Mouse (Mus musculus): ENCODE data around the gene Polh. TPM values are rescaled to one million over a fixed set of nuclear protein-coding genes. Genes with fewer than 3 reads are reported as not detected.

Gene Polh
- polyA plus RNA-seq, 1 experiment from 2014 or later = 19.2 TPM

DNA sequence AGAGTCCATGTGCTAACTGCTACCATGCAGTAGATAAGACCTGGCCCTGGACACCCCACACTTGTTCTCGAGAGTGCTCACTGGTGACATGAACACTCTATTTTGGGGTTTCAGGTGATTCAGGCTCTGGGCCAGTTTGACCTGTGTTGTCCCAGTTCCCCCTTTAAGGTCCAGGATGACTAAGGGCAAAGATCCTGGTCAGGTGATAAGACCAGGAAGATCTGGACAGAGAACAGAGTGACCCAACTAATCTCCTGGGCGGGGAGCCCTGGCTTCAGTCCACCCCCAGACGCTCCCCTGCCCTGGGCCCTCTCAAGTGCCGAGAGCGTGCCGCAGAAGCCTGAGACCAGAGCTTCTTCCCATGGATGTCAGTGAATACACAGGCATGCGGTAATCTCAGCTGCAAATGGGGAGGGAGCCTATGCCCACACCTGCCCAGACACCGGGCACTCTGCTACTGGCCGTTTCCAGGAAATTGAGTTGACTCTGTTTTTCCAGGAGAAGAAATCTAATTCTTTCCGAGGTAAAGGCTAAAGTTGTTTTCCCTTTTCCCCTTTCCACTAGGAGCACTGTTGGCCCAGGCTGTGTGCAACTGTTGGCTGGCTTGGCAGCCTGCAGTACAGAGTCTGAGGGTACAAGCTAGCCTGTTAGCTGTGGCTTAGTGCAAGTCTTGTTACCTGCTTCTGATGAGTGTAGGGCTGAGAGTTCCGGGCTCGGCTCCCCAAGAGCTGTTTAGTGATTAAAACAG, 78.3 kb downstream of the Polh start:
- no peak overlapping the region for H3K9ac ChIP-seq
- H3K4me2 ChIP-seq (replicated peaks) = no peak overlapping the region
- no peak for ATAC-seq (ENCODE audit: low FRiP score, low read depth)
- H3K4me3 ChIP-seq = no peak overlapping the region
- H3K27ac ChIP-seq = no peak overlapping the region
- H3K9me3 ChIP-seq = no peaks in the 10 kb centered on the region
- no peaks in the 10 kb centered on the region for H3K4me1 ChIP-seq
- H3K36me3 ChIP-seq = peaks cover 90% of the 10 kb centered on the region
- no peaks in the 10 kb centered on the region for H3K27me3 ChIP-seq
- 86% methylated on average over 12 of the region's 12 CpGs for WGBS

DNA sequence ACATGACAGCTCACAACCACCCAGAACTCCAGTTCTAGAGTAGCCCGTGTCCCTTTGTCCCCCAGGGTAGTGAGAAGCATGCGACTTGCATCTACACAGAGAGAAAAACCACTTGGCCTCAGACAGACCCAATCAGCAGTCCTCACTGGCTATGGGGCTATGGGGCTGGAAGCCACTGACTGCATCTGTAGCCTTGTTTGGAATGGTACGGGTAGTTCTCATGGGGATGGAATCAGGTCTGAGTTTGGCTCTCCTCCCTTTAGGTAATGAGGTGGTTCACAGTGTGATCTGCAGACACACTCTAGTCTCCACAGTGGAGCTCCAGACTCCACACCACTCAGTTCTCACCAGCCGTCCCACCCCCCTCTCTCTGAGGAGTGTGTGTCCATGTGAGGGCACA, 79.2 kb downstream of the Polh start:
- H3K4me3 ChIP-seq = no peak overlapping the region
- no peak overlapping the region for H3K9ac ChIP-seq
- H3K4me2 ChIP-seq (replicated peaks) = no peak overlapping the region
- no peak for ATAC-seq (ENCODE audit: low FRiP score, low read depth)
- 96% methylated on average over 4 of the region's 4 CpGs for WGBS
- no peak overlapping the region for H3K27ac ChIP-seq
- H3K9me3 ChIP-seq = no peaks in the 10 kb centered on the region
- H3K4me1 ChIP-seq = peaks cover 2% of the 10 kb centered on the region; the same call in 1 of the 2 replicates
- no peaks in the 10 kb centered on the region for H3K27me3 ChIP-seq
- peaks cover 89% of the 10 kb centered on the region for H3K36me3 ChIP-seq

DNA sequence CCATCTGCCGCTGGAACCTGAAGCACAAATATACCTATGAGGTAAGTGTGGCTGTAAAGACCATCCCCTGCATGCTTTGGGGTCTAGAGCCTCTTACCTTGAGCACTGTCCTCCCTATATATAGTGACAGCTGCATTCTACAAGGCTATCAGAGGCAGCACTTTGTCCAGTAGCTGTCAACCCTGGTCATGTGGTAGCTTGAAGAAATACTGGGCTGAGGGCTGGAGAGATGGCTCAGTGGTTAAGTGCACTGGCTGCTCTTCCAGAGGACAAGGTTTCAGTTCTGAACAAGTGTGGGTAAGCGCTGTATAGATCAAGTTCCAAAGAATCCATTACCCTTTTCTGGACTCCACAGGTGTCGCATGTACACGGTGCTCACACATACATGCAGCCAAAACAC, 79.7 kb downstream of the Polh start:
- ATAC-seq (ENCODE audit: low FRiP score, low read depth) = no peak

More for the DNA sequence above, 79.7 kb downstream of the Polh start:
- no peak overlapping the region for H3K4me2 ChIP-seq (replicated peaks)
- no peak overlapping the region for H3K27ac ChIP-seq
- H3K9me3 ChIP-seq = no peaks in the 10 kb centered on the region
- H3K4me1 ChIP-seq = peaks cover 7% of the 10 kb centered on the region; the same call in 1 of the 2 replicates
- H3K4me3 ChIP-seq = no peak overlapping the region
- H3K27me3 ChIP-seq = no peaks in the 10 kb centered on the region
- WGBS = 92% methylated on average over 4 of the region's 4 CpGs
- H3K36me3 ChIP-seq = peaks cover 89% of the 10 kb centered on the region
- no peak overlapping the region for H3K9ac ChIP-seq

MicroRNAs encoded within 50 kb of the gene (microRNA counts, 519-probe panel; counts per million panel counts)
- microRNA mmu-miR-693-3p (not detected), microRNA mmu-miR-693-5p (not detected)

Small RNA genes lying within 50 kb of the gene (microRNA-seq; reads per million reads assigned to microRNA genes)
- 1.4 reads per million for gene Mir693

Other genes starting within 250 kb of the Polh start
- 4.3 and 4.6 TPM in 2 replicates for gene Vegfa, start 170.3 kb downstream of the Polh start, polyA plus RNA-seq (2015; fragmentation: Nextera tagmentation; extraction: Ambion mirVana)
- 141 and 143 TPM in 2 replicates for gene Mrps18a, start 91.7 kb downstream of the Polh start, polyA plus RNA-seq (2015; fragmentation: Nextera tagmentation; extraction: Ambion mirVana)
- 11.1 and 11.4 TPM in 2 replicates for gene Rsph9, start 58.4 kb downstream of the Polh start, polyA plus RNA-seq (2015; fragmentation: Nextera tagmentation; extraction: Ambion mirVana)
- gene Mad2l1bp, start 49.1 kb downstream of the Polh start, polyA plus RNA-seq (2015; fragmentation: Nextera tagmentation; extraction: Ambion mirVana) = 36.4 and 39.0 TPM in 2 replicates
- 45.2 and 49.3 TPM in 2 replicates for gene Gtpbp2, start 41.6 kb downstream of the Polh start, polyA plus RNA-seq (2015; fragmentation: Nextera tagmentation; extraction: Ambion mirVana)
- gene Xpo5, start 137 bp upstream of the Polh start, polyA plus RNA-seq (2015; fragmentation: Nextera tagmentation; extraction: Ambion mirVana) = 43.1 and 48.5 TPM in 2 replicates
- gene Polr1c, start 45.4 kb upstream of the Polh start, polyA plus RNA-seq (2015; fragmentation: Nextera tagmentation; extraction: Ambion mirVana) = 103 and 105 TPM in 2 replicates
- gene Yipf3, start 45.4 kb upstream of the Polh start, polyA plus RNA-seq (2015; fragmentation: Nextera tagmentation; extraction: Ambion mirVana) = 104 and 110 TPM in 2 replicates
- 0.69 and 1.4 TPM in 2 replicates for gene Lrrc73, start 50.9 kb upstream of the Polh start, polyA plus RNA-seq (2015; fragmentation: Nextera tagmentation; extraction: Ambion mirVana)
- 61.3 and 68.2 TPM in 2 replicates for gene Tjap1, start 80.4 kb upstream of the Polh start, polyA plus RNA-seq (2015; fragmentation: Nextera tagmentation; extraction: Ambion mirVana)
- 8.8 and 11.0 TPM in 2 replicates for gene Dlk2, start 94.8 kb upstream of the Polh start, polyA plus RNA-seq (2015; fragmentation: Nextera tagmentation; extraction: Ambion mirVana)
- gene Abcc10, start 125.7 kb upstream of the Polh start, polyA plus RNA-seq (2015; fragmentation: Nextera tagmentation; extraction: Ambion mirVana) = 7.5 and 7.6 TPM in 2 replicates
- gene Zfp318, start 181.1 kb upstream of the Polh start, polyA plus RNA-seq (2015; fragmentation: Nextera tagmentation; extraction: Ambion mirVana) = 14.2 and 15.4 TPM in 2 replicates
- 0.97 and 1.6 TPM in 2 replicates for gene Crip3, start 226.3 kb upstream of the Polh start, polyA plus RNA-seq (2015; fragmentation: Nextera tagmentation; extraction: Ambion mirVana)
- 0.09 TPM in 1 of 2 replicates, not detected in the other for gene Slc22a7, start 235.8 kb upstream of the Polh start, polyA plus RNA-seq (2015; fragmentation: Nextera tagmentation; extraction: Ambion mirVana)